Mouse (Mus musculus) kidney, postnatal 0 days (tissue): ENCODE data around the gene Capn12. TPM values are rescaled to one million over a fixed set of nuclear protein-coding genes. Genes with fewer than 3 reads are reported as not detected.

ENCODE experiments used
- ATAC-seq: fragments of 200-750 bp; cut with Nextera tagmentation; replicated peaks from 2 replicates; pipeline ENCODE4 v1.8.0; 2017; ENCODE audit warnings: low read depth, moderate number of reproducible peaks, moderate TSS enrichment, moderate library complexity; ENCODE audit not compliant: low FRiP score
- DNase-seq: peaks from one replicate; pipeline ENCODE4 v3.0.0-alpha.2; 2016; ENCODE audit warnings: low spot score
- H3K27ac ChIP-seq: fragments of 300-500 bp; sonication (generic); 2 replicates; pipeline ENCODE4 v1.5.1; 2014; ENCODE audit warnings: mild to moderate bottlenecking
- H3K27me3 ChIP-seq: fragments of 300-500 bp; sonication (generic); 2 replicates; pipeline ENCODE4 v1.6.1; 2014; ENCODE audit warnings: low read length, mixed read lengths; ENCODE audit not compliant: insufficient read depth
- H3K36me3 ChIP-seq: fragments of 300-500 bp; sonication (generic); 2 replicates; pipeline ENCODE4 v1.6.1; 2014; ENCODE audit warnings: low read length, mixed read lengths; ENCODE audit not compliant: insufficient read depth
- H3K4me1 ChIP-seq: fragments of 300-500 bp; sonication (generic); replicated peaks from 2 replicates; pipeline ENCODE4 v1.6.1; 2014; ENCODE audit warnings: antibody characterized with exemption, low read length, mixed read lengths; ENCODE audit not compliant: insufficient read depth
- H3K4me2 ChIP-seq: fragments of 300-500 bp; sonication (generic); 2 replicates; pipeline ENCODE4 v1.6.1; 2014; ENCODE audit warnings: mild to moderate bottlenecking, low read length, moderate library complexity, mixed read lengths
- H3K4me3 ChIP-seq: fragments of 300-500 bp; sonication (generic); replicated peaks from 2 replicates; pipeline ENCODE4 v1.5.1; 2014; ENCODE audit warnings: low read depth, low read length
- H3K9ac ChIP-seq: fragments of 300-500 bp; sonication (generic); 2 replicates; pipeline ENCODE4 v1.6.1; 2014; ENCODE audit warnings: low read depth, low read length
- H3K9me3 ChIP-seq: fragments of 300-500 bp; sonication (generic); replicated peaks from 2 replicates; pipeline ENCODE4 v1.6.1; 2016; ENCODE audit warnings: low read length, inconsistent platforms, mixed read lengths
- CTCF ChIP-seq: IDR thresholded peaks from 2 replicates; pipeline ENCODE4 v1.5.1; 2016; ENCODE audit warnings: antibody characterized with exemption, low read depth, mild to moderate bottlenecking, moderate library complexity
- WGBS: fragments of 180-500 bp; shearing (Covaris S2); extraction: QIAGEN DNeasy Blood & Tissue Kit; methylation state at CpG from one replicate; pipeline ENCODE4 v1.1.7; 2014; 5-methylcytosine and 5-hydroxymethylcytosine counted together
- polyA plus RNA-seq: library from polyadenylated mRNA; unstranded; fragments of >200 nt; fragmentation: Nextera tagmentation; extraction: Ambion mirVana; gene quantifications from 2 replicates; pipeline ENCODE4 v1.2.1, GENCODE M21; 2015

Capn12 gene
- polyA plus RNA-seq, 1 experiment from 2014 or later = 0.47 TPM

DNA sequence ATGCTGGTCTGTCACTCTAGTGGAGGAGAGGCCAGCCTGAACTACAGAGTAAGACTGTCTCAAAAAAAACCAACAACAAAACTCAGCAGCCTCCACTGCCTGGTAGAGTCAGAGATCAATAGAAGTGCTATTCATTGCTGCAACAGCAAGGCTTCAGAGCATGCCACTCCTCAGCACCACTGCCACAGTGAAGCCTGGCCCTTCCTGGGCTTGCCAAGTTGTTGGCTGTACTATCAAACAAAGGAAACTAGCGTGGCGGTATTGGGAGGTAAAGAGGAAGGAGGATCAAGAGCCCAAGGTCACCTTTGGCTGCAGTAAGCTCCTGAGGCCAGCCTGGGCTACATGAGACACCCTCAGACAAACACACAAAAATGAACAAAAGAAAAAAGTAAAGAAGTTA lies 45.0 kb downstream of the Capn12 start:
- WGBS = 60% methylated on average over 2 of the region's 2 CpGs
- no peaks in the 10 kb centered on the region for H3K9me3 ChIP-seq
- ATAC-seq = no peak
- no peaks in the 10 kb centered on the region; the same call in 1 of the 2 replicates for H3K36me3 ChIP-seq
- no peaks in the 10 kb centered on the region for H3K27me3 ChIP-seq
- no peak overlapping the region; the same call in 1 of the 2 replicates for H3K4me2 ChIP-seq
- H3K4me1 ChIP-seq = peaks cover 67% of the 10 kb centered on the region
- DNase-seq = no peak
- H3K4me3 ChIP-seq = no peak overlapping the region
- TF ChIP-seq CTCF = no peak
- no peak overlapping the region for H3K9ac ChIP-seq
- peak overlapping the region; percentile 92 for H3K27ac ChIP-seq

- Histone ChIP-seq H3K4me3 (no peak overlapping the region), H3K36me3 (no peaks in the 10 kb centered on the region), H3K4me1 (peaks cover 53% of the 10 kb centered on the region), H3K27ac (peak overlapping the region; percentile 85), H3K4me2 (no peak overlapping the region), H3K9me3 (no peaks in the 10 kb centered on the region), H3K27me3 (no peaks in the 10 kb centered on the region), H3K9ac (no peak overlapping the region)
- ATAC-seq (no peak), DNase-seq (no peak)
- TF ChIP-seq CTCF = no peak
- WGBS = 9% methylated on average over 3 of the region's 3 CpGs
Observed at GRCm38 (mm10) chr7:28929381-28929780, 48.2 kb downstream of the Capn12 start.

GRCm38 (mm10) chr7:28930320-28931031 lies 49.3 kb downstream of the Capn12 start:
- Histone ChIP-seq H3K27me3 (no peaks in the 10 kb centered on the region), H3K4me2 (no peak overlapping the region), H3K36me3 (no peaks in the 10 kb centered on the region), H3K4me1 (peaks cover 42% of the 10 kb centered on the region), H3K9ac (0 out of 2 replicates have a peak overlapping the region, but pooled peaks have one; percentile 18), H3K27ac (peak overlapping the region; percentile 85), H3K4me3 (no peak overlapping the region), H3K9me3 (no peaks in the 10 kb centered on the region)
- TF ChIP-seq CTCF = peak; percentile 45
- DNase-seq (peak; percentile 75), ATAC-seq (no peak)
- 28% methylated on average over 5 of the region's 5 CpGs for WGBS

DNA sequence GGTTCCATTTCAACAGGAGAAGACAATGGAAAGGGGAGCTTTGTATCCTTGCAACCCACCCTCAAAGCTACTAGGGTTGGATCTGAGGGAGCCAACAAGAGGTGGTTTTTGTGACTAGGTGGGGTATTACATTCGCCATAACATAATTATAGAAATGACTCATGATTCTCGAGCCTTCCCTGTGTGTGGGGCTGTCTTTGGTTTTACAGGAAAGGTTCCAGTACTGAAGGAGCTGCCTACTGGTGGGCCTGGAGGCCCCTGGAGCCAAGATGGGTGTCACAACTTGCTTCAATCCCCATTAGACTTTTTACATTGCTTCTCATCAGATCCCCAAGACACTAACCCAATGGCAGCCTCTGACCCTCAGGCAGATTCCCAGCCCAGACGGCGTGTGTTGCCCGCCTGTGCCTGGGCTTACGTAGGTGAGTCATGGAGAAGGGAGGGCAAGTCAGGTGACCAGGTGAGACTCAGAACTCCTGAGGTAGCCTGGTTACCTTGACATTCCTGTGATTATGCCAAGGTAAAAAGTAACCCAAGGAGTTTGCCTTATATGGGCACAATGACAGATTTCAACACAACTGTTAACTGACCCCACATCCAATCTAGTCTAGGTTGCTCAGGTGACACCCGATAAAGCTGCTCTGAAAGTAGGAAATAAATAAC lies 49.9 kb downstream of the Capn12 start:
- Histone ChIP-seq H3K4me1 (peaks cover 35% of the 10 kb centered on the region), H3K4me2 (no peak overlapping the region), H3K4me3 (no peak overlapping the region), H3K9me3 (no peaks in the 10 kb centered on the region), H3K27ac (peak overlapping the region; percentile 86), H3K9ac (no peak overlapping the region), H3K27me3 (no peaks in the 10 kb centered on the region), H3K36me3 (no peaks in the 10 kb centered on the region)
- DNase-seq = no peak
- no peak for TF ChIP-seq CTCF
- peak; percentile 90 for ATAC-seq
- WGBS = 60% methylated on average over 7 of the region's 7 CpGs

DNA sequence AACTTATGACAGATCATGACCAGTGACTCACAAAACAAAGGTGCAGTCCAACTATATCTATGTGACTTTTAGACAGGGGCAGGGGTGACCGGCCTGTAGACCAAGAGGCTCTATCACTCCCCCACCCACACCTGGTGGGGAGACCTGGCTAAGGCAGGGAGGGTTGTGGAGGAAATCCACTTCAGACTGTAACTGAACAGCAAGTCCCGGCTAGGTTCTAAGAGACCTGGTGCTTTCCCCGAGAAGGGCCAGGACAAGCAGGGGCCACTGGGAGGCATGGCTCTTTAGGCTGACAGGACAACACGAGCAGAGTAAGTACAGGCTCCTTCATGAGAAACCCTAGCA lies 50.4 kb downstream of the Capn12 start:
- Histone ChIP-seq H3K4me3 (no peak overlapping the region), H3K27ac (peak overlapping the region; percentile 86), H3K9me3 (no peaks in the 10 kb centered on the region), H3K27me3 (no peaks in the 10 kb centered on the region), H3K9ac (no peak overlapping the region), H3K36me3 (no peaks in the 10 kb centered on the region), H3K4me2 (no peak overlapping the region), H3K4me1 (peaks cover 37% of the 10 kb centered on the region)
- WGBS = 64% methylated on average over 4 of the region's 4 CpGs
- TF ChIP-seq CTCF = no peak
- DNase-seq (no peak), ATAC-seq (no peak)

GRCm38 (mm10) chr7:28932421-28933041 lies 51.3 kb downstream of the Capn12 start:
- no peak for ATAC-seq
- no peak overlapping the region for H3K4me3 ChIP-seq
- 61% methylated on average over 6 of the region's 6 CpGs for whole genome bisulfite sequencing
- H3K4me1 ChIP-seq = peaks cover 45% of the 10 kb centered on the region
- H3K36me3 ChIP-seq = no peaks in the 10 kb centered on the region
- DNase-seq = no peak
- no peak overlapping the region for H3K4me2 ChIP-seq
- no peaks in the 10 kb centered on the region for H3K9me3 ChIP-seq
- H3K9ac ChIP-seq = no peak overlapping the region
- no peaks in the 10 kb centered on the region for H3K27me3 ChIP-seq
- peak overlapping the region; percentile 86 for H3K27ac ChIP-seq
- no peak for TF ChIP-seq CTCF
